Mouse (Mus musculus) frontal cortex, postnatal 36 days (tissue): ENCODE measurements around the gene Ube2v1.
A peak's percentile ranks its signal among the peaks of the same experiment; 100 is the strongest.
"Not testable (repeated sequence)": the region's sequence is repeated elsewhere in the genome, so short reads cannot be mapped to it uniquely, and the experiment has no call there.

Experiments
- DNase-seq, 2 experiments: peaks; one replicate each; pipeline ENCODE4 v3.0.0; 2022; ENCODE audit warnings: low spot score in 2 of 2

Gene Ube2v1

DNA sequence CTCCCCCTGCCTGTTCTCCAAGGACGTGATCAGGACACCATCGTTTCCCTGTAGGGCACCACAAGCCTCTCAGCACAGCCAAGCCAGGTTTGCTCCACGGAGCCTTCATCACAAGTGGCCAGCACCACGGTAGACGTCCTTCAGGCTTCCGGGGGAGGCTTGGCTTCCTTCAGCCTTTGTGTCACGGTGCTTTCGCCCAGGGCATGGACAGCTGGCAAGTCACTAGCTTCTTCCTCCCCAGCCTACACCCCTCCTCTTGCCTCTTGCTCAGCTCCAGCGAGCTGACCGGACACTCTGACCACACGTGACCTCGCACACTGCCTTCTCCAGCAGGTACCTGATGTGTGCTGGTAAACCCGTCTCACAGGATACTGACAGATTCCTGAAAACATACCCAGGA, 9.5 kb downstream of the Ube2v1 start:
- no peak for DNase-seq

GRCm38 (mm10) chr2:167621255-167622087, 10.4 kb downstream of the Ube2v1 start:
- no peak for DNase-seq

DNA sequence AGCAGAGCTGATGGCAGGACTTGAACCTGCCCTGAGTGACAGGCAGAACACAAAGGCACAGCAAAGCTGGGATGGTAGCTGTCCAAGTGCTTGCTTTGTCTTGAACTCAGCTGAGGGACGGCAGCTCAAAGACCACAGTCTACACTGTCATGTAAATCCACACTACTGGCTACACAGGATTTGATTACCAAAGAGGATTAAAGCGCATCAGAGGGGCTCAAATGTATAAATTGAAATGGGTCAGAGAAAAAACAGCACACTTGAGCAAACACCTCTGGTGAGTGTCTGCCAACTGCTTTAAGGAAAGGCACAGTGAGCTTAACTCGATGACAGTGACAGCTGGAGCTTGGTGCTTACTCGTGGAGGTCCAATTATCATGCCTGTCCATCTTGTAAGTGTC, 14.4 kb downstream of the Ube2v1 start:
- no peak for DNase-seq

DNA sequence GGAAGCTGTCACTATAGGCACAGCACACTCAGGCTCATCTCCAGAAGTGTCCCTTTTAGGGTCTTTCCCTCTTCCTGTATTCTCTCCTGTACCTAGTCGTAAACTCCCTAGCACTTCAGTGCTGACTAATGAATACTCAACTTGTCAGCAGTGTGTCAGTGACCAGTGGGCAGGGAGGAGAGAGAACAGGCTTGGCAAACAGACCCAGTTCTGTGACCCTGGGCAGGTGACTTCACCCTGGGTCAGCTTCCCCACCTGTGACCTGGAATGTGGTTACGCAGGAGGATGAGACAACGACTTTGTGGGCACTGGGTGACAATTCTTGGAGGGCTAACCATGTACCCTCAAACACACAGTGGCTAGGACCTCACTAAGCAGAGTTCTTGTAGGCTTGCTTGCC, 14.9 kb downstream of the Ube2v1 start:
- no peak for DNase-seq

DNA sequence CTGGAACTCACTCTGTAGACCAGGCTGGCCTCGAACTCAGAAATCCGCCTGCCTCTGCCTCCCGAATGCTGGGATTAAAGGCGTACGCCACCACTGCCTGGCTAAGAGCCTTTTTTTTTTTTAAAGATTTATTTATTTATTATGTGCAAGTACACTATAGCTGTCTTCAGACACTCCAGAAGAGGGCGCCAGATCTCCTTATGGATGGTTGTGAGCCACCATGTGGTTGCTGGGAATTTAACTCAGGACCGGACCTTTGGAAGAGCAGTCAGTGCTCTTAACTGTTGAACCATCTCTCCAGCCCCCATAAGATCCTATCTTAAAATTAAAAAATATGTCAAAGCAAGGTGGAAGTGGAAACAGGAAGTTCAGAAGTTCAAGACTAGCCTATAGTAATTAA, 18.6 kb downstream of the Ube2v1 start:
- not testable (repeated sequence) for DNase-seq

- no peak for DNase-seq
These were observed 19.8 kb downstream of the Ube2v1 start for GRCm38 (mm10) chr2:167612122-167612521.

- DNase-seq: no peak
These were observed 20.6 kb downstream of the Ube2v1 start for GRCm38 (mm10) chr2:167611287-167611686.

DNA sequence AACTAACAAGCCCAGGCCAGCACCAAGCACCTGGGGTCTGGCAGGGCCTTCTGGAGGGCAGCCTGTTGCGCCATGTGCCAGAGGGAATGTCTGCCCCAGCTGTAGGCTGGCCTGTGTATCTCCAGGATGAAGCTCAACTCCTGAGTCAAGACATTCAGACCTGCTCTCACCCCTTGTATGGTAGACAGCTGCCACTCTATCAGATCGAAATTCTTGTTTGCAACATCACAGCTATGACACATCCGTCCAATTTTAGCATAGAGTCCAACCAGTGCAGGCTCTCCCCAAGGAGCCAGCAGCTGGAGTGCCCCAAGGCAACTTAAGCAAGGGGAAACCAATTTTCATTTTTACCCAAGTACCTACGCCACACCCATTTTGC, 25.2 kb downstream of the Ube2v1 start:
- DNase-seq: no peak

DNA sequence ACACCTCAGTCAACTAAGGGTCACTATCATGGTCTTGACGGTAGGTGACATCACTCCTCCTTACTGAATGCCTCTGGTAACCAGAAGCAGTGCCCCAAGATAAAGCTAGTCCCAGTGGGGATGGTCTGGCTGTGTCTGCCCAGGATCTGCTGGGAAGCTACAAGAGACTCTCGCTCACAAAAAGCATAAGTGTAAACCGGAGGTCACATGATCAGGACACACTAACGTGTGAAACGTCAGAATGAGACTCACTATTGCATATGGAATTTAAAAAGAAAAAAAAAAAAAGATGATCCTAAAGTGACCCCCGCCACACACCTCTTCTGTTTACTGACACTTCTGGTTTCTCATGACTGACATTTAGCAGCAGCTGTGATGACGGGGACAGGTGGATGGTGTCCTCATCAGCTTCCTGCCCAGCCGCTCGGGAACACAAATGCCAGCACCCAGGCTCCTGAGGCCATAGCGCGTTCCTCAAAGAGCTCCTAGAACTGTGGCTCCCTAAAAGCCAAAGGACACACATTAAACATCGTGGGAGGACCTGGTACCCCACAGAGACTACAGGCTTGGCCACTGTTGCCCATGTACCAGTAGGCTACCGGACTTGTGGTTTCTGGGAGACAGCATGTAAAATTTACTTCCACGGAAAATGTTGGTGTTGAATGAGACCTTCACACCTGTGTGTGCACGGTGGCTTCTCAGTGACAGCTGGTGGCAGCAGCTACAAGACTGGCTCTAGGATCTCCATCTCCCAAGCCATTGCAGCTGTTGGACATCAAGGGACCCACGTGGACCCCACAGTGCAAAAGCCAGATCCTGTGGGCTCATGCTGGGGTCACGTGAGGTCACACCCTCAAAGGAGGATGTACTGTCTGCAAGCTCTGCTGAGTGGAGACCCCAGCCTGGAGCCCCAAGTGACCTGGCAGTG, 25.8 kb downstream of the Ube2v1 start:
- DNase-seq: no peak

- peak; percentile 89 to 91 for DNase-seq
These were observed 26.6 kb downstream of the Ube2v1 start for GRCm38 (mm10) chr2:167605178-167605794.

DNA sequence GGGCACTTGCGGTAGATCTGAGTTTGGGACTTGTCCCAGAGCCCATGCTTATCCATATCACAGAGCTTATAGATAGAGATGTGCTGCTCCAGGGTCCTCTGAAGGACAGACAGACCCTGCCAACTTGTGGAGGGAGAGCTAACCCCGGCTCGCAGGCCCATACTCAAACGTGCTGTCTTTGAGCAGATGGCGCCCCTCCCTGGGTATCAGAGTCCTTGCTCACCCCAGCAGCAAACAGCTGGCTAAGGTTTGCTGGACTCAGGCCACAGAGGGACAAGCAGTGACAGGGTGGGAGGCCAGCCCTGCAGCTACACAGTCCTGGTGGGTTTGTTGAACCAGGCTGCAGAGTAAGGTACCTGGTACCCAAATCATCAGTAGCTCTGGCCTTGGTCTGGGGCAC, 28.9 kb downstream of the Ube2v1 start:
- no peak for DNase-seq

GRCm38 (mm10) chr2:167602364-167602763, 29.5 kb downstream of the Ube2v1 start:
- no peak for DNase-seq

- no peak for DNase-seq
These were observed 31.4 kb downstream of the Ube2v1 start for GRCm38 (mm10) chr2:167600481-167600995.

DNA sequence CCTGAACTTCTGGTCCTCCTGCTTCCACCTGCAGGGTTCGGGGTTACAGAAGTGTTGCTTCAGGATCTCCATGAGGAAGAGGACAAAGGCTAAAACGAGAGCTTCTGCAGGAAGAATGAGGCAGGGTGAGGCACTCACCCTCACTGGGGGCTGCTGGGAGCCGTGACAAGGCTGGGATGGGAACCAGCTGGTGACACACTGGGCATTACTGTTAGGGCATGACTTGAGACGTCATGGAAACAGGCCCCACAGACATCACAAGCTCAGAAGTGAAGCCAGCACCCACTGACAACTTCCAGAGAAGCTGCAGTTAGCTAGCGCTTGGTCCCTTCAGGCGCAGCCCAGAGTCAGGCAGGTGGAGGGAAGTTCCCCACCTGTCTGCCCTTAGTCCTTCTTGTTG, 32.0 kb downstream of the Ube2v1 start:
- no peak for DNase-seq

DNA sequence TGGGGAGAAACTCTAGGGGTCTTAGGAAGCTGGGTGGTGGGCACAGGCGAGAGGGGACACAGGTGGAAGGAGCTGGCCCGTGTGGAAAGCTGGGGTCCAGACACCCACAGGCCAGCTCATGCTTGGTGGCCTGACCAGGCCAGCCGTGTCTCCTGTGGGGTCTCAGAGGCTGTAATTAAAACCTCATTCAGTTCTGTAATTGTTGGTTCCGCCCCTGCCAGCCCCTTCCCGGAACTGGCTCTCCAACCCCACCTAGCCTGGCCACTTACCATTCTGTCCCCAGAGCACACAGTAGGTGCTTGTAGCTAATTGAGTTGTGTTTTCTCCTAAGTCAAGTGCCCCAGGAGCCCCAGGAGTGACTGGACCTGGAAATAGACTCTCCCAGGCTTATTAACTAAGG, 32.7 kb downstream of the Ube2v1 start:
- DNase-seq: no peak

GRCm38 (mm10) chr2:167597492-167598186, 34.3 kb downstream of the Ube2v1 start:
- no peak for DNase-seq

DNA sequence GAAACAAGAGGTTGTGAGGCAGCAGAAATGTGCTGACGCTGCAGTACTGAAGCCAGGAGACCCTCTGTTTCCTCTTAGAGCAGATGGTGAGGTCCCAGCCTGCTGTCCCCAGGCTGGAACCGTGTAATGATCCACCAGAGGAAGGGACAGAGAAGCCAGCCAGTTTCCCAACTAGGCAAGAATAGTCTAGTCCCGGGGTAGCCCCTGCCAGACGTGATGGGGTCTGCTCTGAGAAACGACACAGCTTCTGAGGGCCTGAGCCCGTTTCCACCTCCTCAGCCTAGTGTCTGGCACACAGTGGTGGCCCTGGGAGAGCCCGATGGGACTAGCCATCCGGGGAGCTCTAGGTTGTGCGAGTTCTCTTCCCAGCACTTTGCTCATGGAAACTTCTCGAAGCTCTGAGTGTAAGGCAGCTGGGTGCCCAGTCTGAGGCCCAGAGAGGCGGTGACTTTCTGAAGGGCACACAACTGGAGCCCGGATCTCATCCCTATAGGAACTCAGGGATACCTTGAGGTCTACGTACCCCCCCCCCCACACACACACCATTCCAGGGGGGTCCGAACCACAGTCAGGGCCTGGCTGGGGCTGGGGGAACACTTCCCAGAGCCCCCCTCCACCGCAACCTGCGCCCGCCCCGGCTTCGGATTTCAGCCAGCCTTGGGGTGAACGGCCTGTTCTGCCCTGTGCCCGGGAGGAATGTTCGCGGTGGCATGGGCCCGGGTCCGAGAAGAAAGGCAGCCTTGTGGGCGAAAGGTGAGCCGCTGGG, 35.0 kb downstream of the Ube2v1 start:
- no peak for DNase-seq

GRCm38 (mm10) chr2:167596262-167596661, 35.6 kb downstream of the Ube2v1 start:
- no peak for DNase-seq

- no peak for DNase-seq
These were observed 36.1 kb downstream of the Ube2v1 start for GRCm38 (mm10) chr2:167595761-167596171.

- peak; percentile 46 to 71 for DNase-seq
These were observed 37.4 kb downstream of the Ube2v1 start for GRCm38 (mm10) chr2:167594444-167594934.
